Mouse (Mus musculus): Measurements from ENCODE around the gene Lamp2. TPM values are rescaled to one million over a fixed set of nuclear protein-coding genes. Genes with fewer than 3 reads are reported as not detected.
"Not testable (repeated sequence)": the region's sequence is repeated elsewhere in the genome, so short reads cannot be mapped to it uniquely, and the experiment has no call there.

Lamp2 gene
- polyA plus RNA-seq (2015; fragmentation: Nextera tagmentation; extraction: Ambion mirVana): 66.6 and 74.5 TPM in 2 replicates

- H3K27me3 ChIP-seq: no peaks in the 10 kb centered on the region
- peak; percentile 98 for ATAC-seq (ENCODE audit: low read depth)
- H3K4me3 ChIP-seq: peak within 1 kb of the TSS; percentile 57
- H3K27ac ChIP-seq (replicated peaks): peak within 1 kb of the TSS; percentile 67
- peak within 1 kb of the TSS; percentile 58 for H3K4me2 ChIP-seq
- no peaks in the 10 kb centered on the region for H3K9me3 ChIP-seq
- 0 out of 2 replicates have a peak, but pooled peaks cover 7% of the 10 kb centered on the region for H3K36me3 ChIP-seq
- H3K9ac ChIP-seq: peak within 1 kb of the TSS; percentile 80
- H3K4me1 ChIP-seq (replicated peaks): peaks cover 5% of the 10 kb centered on the region
- WGBS: 13% methylated on average over 41 of the region's 47 CpGs
These were observed at the start of gene Lamp2 for GRCm38 (mm10) chrX:38455890-38456634. Gene Lamp2, minus strand, starts transcription at chrX:38456454.

- Histone ChIP-seq H3K36me3 (no peaks in the 10 kb centered on the region), H3K27me3 (no peaks in the 10 kb centered on the region), H3K4me3 (no peak overlapping the region), H3K27ac (replicated peaks) (no peak overlapping the region), H3K4me1 (replicated peaks) (no peaks in the 10 kb centered on the region), H3K9me3 (no peaks in the 10 kb centered on the region), H3K9ac (no peak overlapping the region), H3K4me2 (no peak overlapping the region)
- WGBS: 90% methylated on average over 14 of the region's 14 CpGs
- ATAC-seq (ENCODE audit: low read depth): no peak
These were observed 48.6 kb upstream of the Lamp2 start for GRCm38 (mm10) chrX:38504846-38505245.

- 68% methylated on average over 5 of the region's 5 CpGs for WGBS
- H3K9me3 ChIP-seq; ATAC-seq (ENCODE audit: low read depth); H3K9ac ChIP-seq; H3K27ac ChIP-seq (replicated peaks); H3K4me2 ChIP-seq; H3K36me3 ChIP-seq; H3K4me1 ChIP-seq (replicated peaks); H3K4me3 ChIP-seq; H3K27me3 ChIP-seq: not testable (repeated sequence)
These were observed 45.9 kb upstream of the Lamp2 start for GRCm38 (mm10) chrX:38502182-38502581.

GRCm38 (mm10) chrX:38485464-38485863 is 29.2 kb upstream of the Lamp2 start:
- peak overlapping the region; percentile 30; the same call in 1 of the 2 replicates for H3K4me2 ChIP-seq
- H3K9me3 ChIP-seq; H3K27ac ChIP-seq (replicated peaks); H3K4me1 ChIP-seq (replicated peaks); ATAC-seq (ENCODE audit: low read depth); H3K36me3 ChIP-seq; H3K9ac ChIP-seq; H3K4me3 ChIP-seq; H3K27me3 ChIP-seq: not testable (repeated sequence)
- WGBS: 30% methylated on average over 20 of the region's 20 CpGs

- H3K4me1 ChIP-seq (replicated peaks): no peaks in the 10 kb centered on the region
- no peaks in the 10 kb centered on the region for H3K27me3 ChIP-seq
- no peak overlapping the region for H3K9ac ChIP-seq
- H3K4me2 ChIP-seq: no peak overlapping the region
- no peak overlapping the region for H3K4me3 ChIP-seq
- 53% methylated on average over 1 of the region's 1 CpGs for WGBS
- no peaks in the 10 kb centered on the region for H3K36me3 ChIP-seq
- ATAC-seq (ENCODE audit: low read depth): no peak
- H3K9me3 ChIP-seq: no peaks in the 10 kb centered on the region
- H3K27ac ChIP-seq (replicated peaks): no peak overlapping the region
These were observed 22.3 kb upstream of the Lamp2 start for GRCm38 (mm10) chrX:38478583-38478982.

- Histone ChIP-seq H3K9me3 (no peaks in the 10 kb centered on the region), H3K4me3 (peak overlapping the region; percentile 52), H3K9ac (peak overlapping the region; percentile 41), H3K27me3 (no peaks in the 10 kb centered on the region), H3K27ac (replicated peaks) (peak overlapping the region; percentile 77), H3K4me2 (peak overlapping the region; percentile 54), H3K4me1 (replicated peaks) (no peaks in the 10 kb centered on the region), H3K36me3 (no peaks in the 10 kb centered on the region)
- peak; percentile 93 for ATAC-seq (ENCODE audit: low read depth)
- WGBS: 13% methylated on average over 32 of the region's 32 CpGs
These were observed 17.5 kb upstream of the Lamp2 start for GRCm38 (mm10) chrX:38473537-38474299.

- WGBS: 19% methylated on average over 10 of the region's 10 CpGs
- Histone ChIP-seq H3K27me3 (no peaks in the 10 kb centered on the region), H3K4me3 (peak overlapping the region; percentile 52), H3K9me3 (no peaks in the 10 kb centered on the region), H3K9ac (peak overlapping the region; percentile 41; the same call in 1 of the 2 replicates), H3K36me3 (no peaks in the 10 kb centered on the region), H3K4me1 (replicated peaks) (no peaks in the 10 kb centered on the region), H3K4me2 (peak overlapping the region; percentile 54), H3K27ac (replicated peaks) (no peak overlapping the region)
- ATAC-seq (ENCODE audit: low read depth): peak; percentile 50
These were observed 16.9 kb upstream of the Lamp2 start for GRCm38 (mm10) chrX:38473164-38473536.

- Histone ChIP-seq H3K27ac (replicated peaks) (no peak overlapping the region), H3K4me2 (no peak overlapping the region), H3K4me1 (replicated peaks) (no peaks in the 10 kb centered on the region), H3K27me3 (no peaks in the 10 kb centered on the region), H3K36me3 (no peaks in the 10 kb centered on the region), H3K9ac (no peak overlapping the region), H3K9me3 (no peaks in the 10 kb centered on the region), H3K4me3 (no peak overlapping the region)
- no peak for ATAC-seq (ENCODE audit: low read depth)
These were observed 10.0 kb upstream of the Lamp2 start for GRCm38 (mm10) chrX:38466236-38466635.

- Histone ChIP-seq H3K4me1 (replicated peaks) (no peaks in the 10 kb centered on the region), H3K36me3 (no peaks in the 10 kb centered on the region), H3K9ac (no peak overlapping the region), H3K4me2 (no peak overlapping the region), H3K9me3 (no peaks in the 10 kb centered on the region), H3K27ac (replicated peaks) (no peak overlapping the region), H3K4me3 (no peak overlapping the region), H3K27me3 (no peaks in the 10 kb centered on the region)
- WGBS: 93% methylated on average over 2 of the region's 2 CpGs
- no peak for ATAC-seq (ENCODE audit: low read depth)
These were observed 6.9 kb upstream of the Lamp2 start for GRCm38 (mm10) chrX:38463160-38463559.

- Histone ChIP-seq H3K9ac (no peak overlapping the region), H3K27me3 (no peaks in the 10 kb centered on the region), H3K4me3 (no peak overlapping the region), H3K27ac (replicated peaks) (no peak overlapping the region), H3K4me2 (no peak overlapping the region), H3K36me3 (no peaks in the 10 kb centered on the region), H3K4me1 (replicated peaks) (no peaks in the 10 kb centered on the region), H3K9me3 (no peaks in the 10 kb centered on the region)
- ATAC-seq (ENCODE audit: low read depth): no peak
- WGBS: 79% methylated on average over 5 of the region's 5 CpGs
These were observed 5.8 kb upstream of the Lamp2 start for GRCm38 (mm10) chrX:38462101-38462500.

- Histone ChIP-seq H3K4me3 (no peak overlapping the region), H3K27me3 (no peaks in the 10 kb centered on the region), H3K27ac (replicated peaks) (no peak overlapping the region), H3K4me1 (replicated peaks) (no peaks in the 10 kb centered on the region), H3K9me3 (no peaks in the 10 kb centered on the region), H3K9ac (no peak overlapping the region), H3K36me3 (no peaks in the 10 kb centered on the region), H3K4me2 (no peak overlapping the region)
- WGBS: 83% methylated on average over 3 of the region's 3 CpGs
- ATAC-seq (ENCODE audit: low read depth): no peak
These were observed 4.6 kb upstream of the Lamp2 start for GRCm38 (mm10) chrX:38460887-38461286.

- Histone ChIP-seq H3K27ac (replicated peaks) (no peak overlapping the region), H3K4me2 (no peak overlapping the region), H3K27me3 (no peaks in the 10 kb centered on the region), H3K36me3 (no peaks in the 10 kb centered on the region), H3K9ac (no peak overlapping the region), H3K4me1 (replicated peaks) (peaks cover 5% of the 10 kb centered on the region), H3K9me3 (no peaks in the 10 kb centered on the region), H3K4me3 (no peak overlapping the region)
- 79% methylated on average over 8 of the region's 8 CpGs for WGBS
- ATAC-seq (ENCODE audit: low read depth): no peak
These were observed 2.8 kb upstream of the Lamp2 start for GRCm38 (mm10) chrX:38459076-38459475.

Measured in neural tube, embryonic 13.5 days (tissue).